Mouse (Mus musculus) hindbrain, embryonic 10.5 days (tissue): ENCODE data around the gene Hilpda. TPM values are rescaled to one million over a fixed set of nuclear protein-coding genes. Genes with fewer than 3 reads are reported as not detected.

Experiments used
- DNase-seq: peaks from one replicate; pipeline ENCODE4 v3.0.0-alpha.2; 2017; ENCODE audit warnings: low spot score
- H3K27ac ChIP-seq: fragments of 300-500 bp; sonication (generic); 2 replicates; pipeline ENCODE4 v1.5.1; 2016; ENCODE audit warnings: mild to moderate bottlenecking, moderate library complexity
- H3K27me3 ChIP-seq: fragments of 300-500 bp; sonication (generic); 2 replicates; pipeline ENCODE4 v1.6.1; 2016; ENCODE audit warnings: mild to moderate bottlenecking; ENCODE audit not compliant: poor library complexity, insufficient read depth, severe bottlenecking
- H3K36me3 ChIP-seq: fragments of 300-500 bp; sonication (generic); 2 replicates; pipeline ENCODE4 v1.6.1; 2016; ENCODE audit warnings: mild to moderate bottlenecking, moderate library complexity
- H3K4me1 ChIP-seq: fragments of 300-500 bp; sonication (generic); replicated peaks from 2 replicates; pipeline ENCODE4 v1.6.1; 2016; ENCODE audit warnings: mild to moderate bottlenecking
- H3K4me3 ChIP-seq: fragments of 300-500 bp; sonication (generic); 2 replicates; pipeline ENCODE4 v1.5.1; 2016; ENCODE audit warnings: mild to moderate bottlenecking, moderate library complexity
- H3K9me3 ChIP-seq: fragments of 300-500 bp; sonication (generic); 2 replicates; pipeline ENCODE4 v1.6.1; 2016; ENCODE audit warnings: mild to moderate bottlenecking, moderate library complexity
- whole genome bisulfite sequencing: fragments of 180-500 bp; shearing (Covaris S2); methylation state at CpG from one replicate; pipeline ENCODE4 v1.1.7; 2016; 5-methylcytosine and 5-hydroxymethylcytosine counted together
- polyA plus RNA-seq: library from polyadenylated mRNA; unstranded; fragments of >200 nt; fragmentation: Nextera tagmentation; extraction: Ambion mirVana; gene quantifications from 2 replicates; pipeline ENCODE4 v1.2.1, GENCODE M21; 2016

Gene Hilpda
- 35.9 and 38.0 TPM in 2 replicates for polyA plus RNA-seq

- H3K27me3 ChIP-seq = peaks cover 5% of the 10 kb centered on the region; the same call in 1 of the 2 replicates
- peak within 1 kb of the TSS; percentile 81 for H3K4me3 ChIP-seq
- peak within 1 kb of the TSS; percentile 93 for H3K27ac ChIP-seq
- H3K4me1 ChIP-seq = peaks cover 31% of the 10 kb centered on the region
- H3K36me3 ChIP-seq = peaks cover 20% of the 10 kb centered on the region
- H3K9me3 ChIP-seq = no peaks in the 10 kb centered on the region
- peak; percentile 94 for DNase-seq
- WGBS = under 1% methylated on average over 46 of the region's 46 CpGs
These were observed at the start of gene Hilpda for GRCm38 (mm10) chr6:29272312-29273072. Hilpda (plus strand) TSS chr6:29272488.

GRCm38 (mm10) chr6:29229265-29229913 lies 42.9 kb upstream of the Hilpda start:
- Histone ChIP-seq H3K4me3 (no peak overlapping the region), H3K4me1 (no peaks in the 10 kb centered on the region), H3K36me3 (no peaks in the 10 kb centered on the region), H3K9me3 (no peaks in the 10 kb centered on the region), H3K27ac (no peak overlapping the region), H3K27me3 (no peaks in the 10 kb centered on the region)
- 88% methylated on average over 6 of the region's 6 CpGs for WGBS
- DNase-seq = no peak

- Histone ChIP-seq H3K36me3 (no peaks in the 10 kb centered on the region), H3K4me3 (no peak overlapping the region)
- WGBS = 65% methylated on average over 6 of the region's 6 CpGs
These were observed 41.9 kb upstream of the Hilpda start for GRCm38 (mm10) chr6:29230386-29230785.

GRCm38 (mm10) chr6:29231799-29232198 lies 40.5 kb upstream of the Hilpda start:
- H3K27ac ChIP-seq = no peak overlapping the region
- no peak for DNase-seq
- WGBS = 81% methylated on average over 3 of the region's 3 CpGs
- no peaks in the 10 kb centered on the region for H3K4me1 ChIP-seq
- H3K27me3 ChIP-seq = no peaks in the 10 kb centered on the region
- no peaks in the 10 kb centered on the region for H3K36me3 ChIP-seq
- no peaks in the 10 kb centered on the region for H3K9me3 ChIP-seq
- no peak overlapping the region for H3K4me3 ChIP-seq

More at GRCm38 (mm10) chr6:29230386-29230785, 41.9 kb upstream of the Hilpda start:
- Histone ChIP-seq H3K4me1 (no peaks in the 10 kb centered on the region), H3K9me3 (no peaks in the 10 kb centered on the region), H3K27me3 (no peaks in the 10 kb centered on the region), H3K27ac (no peak overlapping the region)
- no peak for DNase-seq

GRCm38 (mm10) chr6:29232321-29232720 lies 40.0 kb upstream of the Hilpda start:
- H3K9me3 ChIP-seq = no peaks in the 10 kb centered on the region
- DNase-seq = no peak
- no peaks in the 10 kb centered on the region for H3K36me3 ChIP-seq
- H3K4me1 ChIP-seq = no peaks in the 10 kb centered on the region
- no peak overlapping the region for H3K4me3 ChIP-seq
- WGBS = 81% methylated on average over 6 of the region's 6 CpGs
- H3K27me3 ChIP-seq = no peaks in the 10 kb centered on the region
- no peak overlapping the region for H3K27ac ChIP-seq

- Histone ChIP-seq H3K4me3 (no peak overlapping the region), H3K27ac (no peak overlapping the region), H3K27me3 (no peaks in the 10 kb centered on the region), H3K4me1 (no peaks in the 10 kb centered on the region), H3K36me3 (no peaks in the 10 kb centered on the region), H3K9me3 (no peaks in the 10 kb centered on the region)
- DNase-seq = no peak
- WGBS = 78% methylated on average over 3 of the region's 3 CpGs
These were observed 38.6 kb upstream of the Hilpda start for GRCm38 (mm10) chr6:29233710-29234109.

GRCm38 (mm10) chr6:29234272-29234671 lies 38.0 kb upstream of the Hilpda start:
- 48% methylated on average over 8 of the region's 8 CpGs for WGBS

GRCm38 (mm10) chr6:29240806-29241205 lies 31.5 kb upstream of the Hilpda start:
- Histone ChIP-seq H3K9me3 (no peaks in the 10 kb centered on the region), H3K4me1 (0 out of 2 replicates have a peak, but pooled peaks cover 4% of the 10 kb centered on the region), H3K27ac (no peak overlapping the region), H3K27me3 (no peaks in the 10 kb centered on the region), H3K36me3 (no peaks in the 10 kb centered on the region), H3K4me3 (no peak overlapping the region)
- WGBS = 27% methylated on average over 2 of the region's 2 CpGs
- DNase-seq = peak; percentile 52

More at GRCm38 (mm10) chr6:29234272-29234671, 38.0 kb upstream of the Hilpda start:
- Histone ChIP-seq H3K4me3 (no peak overlapping the region), H3K27ac (no peak overlapping the region), H3K9me3 (no peaks in the 10 kb centered on the region), H3K36me3 (no peaks in the 10 kb centered on the region), H3K27me3 (no peaks in the 10 kb centered on the region), H3K4me1 (no peaks in the 10 kb centered on the region)
- no peak for DNase-seq

- no peak for DNase-seq
These were observed 30.6 kb upstream of the Hilpda start for GRCm38 (mm10) chr6:29241697-29242096.

GRCm38 (mm10) chr6:29242265-29242664 lies 30.0 kb upstream of the Hilpda start:
- Histone ChIP-seq H3K4me3 (no peak overlapping the region), H3K27me3 (no peaks in the 10 kb centered on the region), H3K36me3 (no peaks in the 10 kb centered on the region), H3K4me1 (peaks cover 6% of the 10 kb centered on the region; the same call in 1 of the 2 replicates), H3K27ac (no peak overlapping the region), H3K9me3 (no peaks in the 10 kb centered on the region)
- DNase-seq = no peak
- WGBS = 71% methylated on average over 1 of the region's 1 CpGs

More at GRCm38 (mm10) chr6:29241697-29242096, 30.6 kb upstream of the Hilpda start:
- 51% methylated on average over 2 of the region's 2 CpGs for WGBS
- no peak overlapping the region for H3K4me3 ChIP-seq
- no peak overlapping the region for H3K27ac ChIP-seq
- H3K27me3 ChIP-seq = no peaks in the 10 kb centered on the region
- H3K9me3 ChIP-seq = no peaks in the 10 kb centered on the region
- H3K4me1 ChIP-seq = peaks cover 6% of the 10 kb centered on the region; the same call in 1 of the 2 replicates
- no peaks in the 10 kb centered on the region for H3K36me3 ChIP-seq

- H3K4me3 ChIP-seq = no peak overlapping the region
- 73% methylated on average over 14 of the region's 14 CpGs for WGBS
- no peaks in the 10 kb centered on the region for H3K9me3 ChIP-seq
- no peaks in the 10 kb centered on the region for H3K36me3 ChIP-seq
- H3K27me3 ChIP-seq = no peaks in the 10 kb centered on the region
- peaks cover 6% of the 10 kb centered on the region; the same call in 1 of the 2 replicates for H3K4me1 ChIP-seq
- no peak for DNase-seq
- no peak overlapping the region for H3K27ac ChIP-seq
These were observed 26.8 kb upstream of the Hilpda start for GRCm38 (mm10) chr6:29245272-29246120.

- H3K9me3 ChIP-seq = no peaks in the 10 kb centered on the region
- H3K4me3 ChIP-seq = no peak overlapping the region
- 83% methylated on average over 3 of the region's 3 CpGs for WGBS
- peaks cover 6% of the 10 kb centered on the region; the same call in 1 of the 2 replicates for H3K4me1 ChIP-seq
- no peaks in the 10 kb centered on the region for H3K27me3 ChIP-seq
- no peak overlapping the region for H3K27ac ChIP-seq
- no peaks in the 10 kb centered on the region for H3K36me3 ChIP-seq
- DNase-seq = no peak
These were observed 26.1 kb upstream of the Hilpda start for GRCm38 (mm10) chr6:29246183-29246582.
